Mouse (Mus musculus) olfactory bulb, adult 2 months (tissue): ENCODE results near the gene Ruvbl2. TPM values are rescaled to one million over a fixed set of nuclear protein-coding genes. Genes with fewer than 3 reads are reported as not detected.
"Not testable (repeated sequence)": the region's sequence is repeated elsewhere in the genome, so short reads cannot be mapped to it uniquely, and the experiment has no call there.

Experiments
- H3K27ac ChIP-seq: fragments of 200-500 bp; 2 replicates; pipeline ENCODE4 v1.5.1; 2012; ENCODE audit warnings: low read depth, low read length; ENCODE audit not compliant: insufficient read depth
- H3K4me1 ChIP-seq: fragments of 200-500 bp; 2 replicates; pipeline ENCODE4 v1.6.1; 2012; ENCODE audit warnings: low read length; ENCODE audit not compliant: control insufficient read depth, insufficient read depth
- H3K4me3 ChIP-seq: fragments of 200-500 bp; 2 replicates; pipeline ENCODE4 v1.5.1; 2012; ENCODE audit warnings: mild to moderate bottlenecking, low read depth, low read length, moderate library complexity; ENCODE audit not compliant: insufficient read depth
- CTCF ChIP-seq: fragments of 200-500 bp; IDR thresholded peaks from 2 replicates; pipeline ENCODE4 v1.5.1; 2012; ENCODE audit warnings: low read depth, mild to moderate bottlenecking, low read length, moderate library complexity; ENCODE audit not compliant: insufficient read depth
- POLR2A ChIP-seq: fragments of 200-500 bp; IDR thresholded peaks from 2 replicates; pipeline ENCODE4 v1.6.1; 2012; ENCODE audit warnings: mild to moderate bottlenecking, low read depth, low read length, moderate library complexity; ENCODE audit not compliant: insufficient read depth
- WGBS: fragments of 180-500 bp; shearing (Covaris S2); methylation state at CpG from one replicate; pipeline ENCODE4 v1.1.7; 2018; 5-methylcytosine and 5-hydroxymethylcytosine counted together
- polyA plus RNA-seq: library from polyadenylated mRNA; stranded (reverse); fragments of >200 nt; gene quantifications from 2 replicates; pipeline ENCODE4 v1.2.4, GENCODE M21; 2012; ENCODE audit warnings: low replicate concordance; ENCODE audit not compliant: missing spikeins, insufficient read depth, insufficient read length

The Ruvbl2 gene
- polyA plus RNA-seq, 1 experiment, result not detected

- peaks cover 11% of the 10 kb centered on the region; the same call in 1 of the 2 replicates for H3K4me1 ChIP-seq
- WGBS, result 75% methylated on average over 7 of the region's 7 CpGs
Observed at GRCm38 (mm10) chr7:45408351-45408750, 29.5 kb downstream of the Ruvbl2 start.

GRCm38 (mm10) chr7:45407836-45408235 is 30.1 kb downstream of the Ruvbl2 start:
- no peak overlapping the region for H3K4me3 ChIP-seq
- 80% methylated on average over 10 of the region's 10 CpGs for WGBS
- H3K27ac ChIP-seq, result no peak overlapping the region
- peaks cover 10% of the 10 kb centered on the region; the same call in 1 of the 2 replicates for H3K4me1 ChIP-seq
- no peak for TF ChIP-seq POLR2A
- TF ChIP-seq CTCF, result no peak

More at GRCm38 (mm10) chr7:45408351-45408750, 29.5 kb downstream of the Ruvbl2 start:
- TF ChIP-seq POLR2A, result no peak
- Histone ChIP-seq H3K27ac (no peak overlapping the region), H3K4me3 (no peak overlapping the region)

- WGBS, result 2% methylated on average over 114 of the region's 114 CpGs
- H3K4me1 ChIP-seq, result peaks cover 10% of the 10 kb centered on the region; the same call in 1 of the 2 replicates
- H3K4me3 ChIP-seq, result peak overlapping the region; percentile 13
- TF ChIP-seq POLR2A (no peak), CTCF (no peak)
- no peak overlapping the region for H3K27ac ChIP-seq
Observed at GRCm38 (mm10) chr7:45406157-45407156, 31.4 kb downstream of the Ruvbl2 start.

- 11% methylated on average over 28 of the region's 28 CpGs for WGBS
- H3K4me1 ChIP-seq, result peaks cover 10% of the 10 kb centered on the region; the same call in 1 of the 2 replicates
- peak within 1 kb of the TSS; percentile 13 for H3K4me3 ChIP-seq
- TF ChIP-seq POLR2A, result no peak
- TF ChIP-seq CTCF, result peak; percentile 70
- H3K27ac ChIP-seq, result no peak within 1 kb of the TSS
Observed at GRCm38 (mm10) chr7:45405091-45406075, 32.5 kb downstream of the Ruvbl2 start, which contains the start of gene Kcna7. TSS of gene Kcna7 (plus strand) at chr7:45405653.

GRCm38 (mm10) chr7:45403532-45404261 is 34.2 kb downstream of the Ruvbl2 start:
- WGBS, result 42% methylated on average over 6 of the region's 6 CpGs
- no peak for TF ChIP-seq CTCF
- no peak for TF ChIP-seq POLR2A
- no peak overlapping the region for H3K27ac ChIP-seq
- H3K4me3 ChIP-seq, result no peak overlapping the region
- peaks cover 10% of the 10 kb centered on the region; the same call in 1 of the 2 replicates for H3K4me1 ChIP-seq

- no peak overlapping the region for H3K27ac ChIP-seq
- H3K4me3 ChIP-seq, result no peak overlapping the region
- TF ChIP-seq POLR2A, result no peak
- TF ChIP-seq CTCF, result no peak
- H3K4me1 ChIP-seq, result peaks cover 10% of the 10 kb centered on the region; the same call in 1 of the 2 replicates
- WGBS, result 67% methylated on average over 10 of the region's 10 CpGs
Observed at GRCm38 (mm10) chr7:45401521-45402085, 36.3 kb downstream of the Ruvbl2 start.

- Histone ChIP-seq H3K27ac (no peak overlapping the region), H3K4me3 (no peak overlapping the region), H3K4me1 (peaks cover 8% of the 10 kb centered on the region)
- TF ChIP-seq CTCF (no peak), POLR2A (no peak)
- WGBS, result 78% methylated on average over 2 of the region's 2 CpGs
Observed at GRCm38 (mm10) chr7:45396787-45397186, 41.1 kb downstream of the Ruvbl2 start.

- peak overlapping the region; percentile 52 for H3K4me3 ChIP-seq
- not testable (repeated sequence) for H3K4me1 ChIP-seq
- under 1% methylated on average over 3 of the region's 3 CpGs for WGBS
- peak overlapping the region; percentile 70; the same call in 1 of the 2 replicates for H3K27ac ChIP-seq
Observed at GRCm38 (mm10) chr7:45396337-45396775, 41.5 kb downstream of the Ruvbl2 start.
